Mouse (Mus musculus): ENCODE measurements around the gene Tbc1d2b. TPM values are rescaled to one million over a fixed set of nuclear protein-coding genes. Genes with fewer than 3 reads are reported as not detected.

Tbc1d2b gene
- polyA plus RNA-seq, 1 experiment from 2014 or later, result 5.2 TPM

- under 1% methylated on average over 18 of the region's 18 CpGs for WGBS
Measured at GRCm38 (mm10) chr9:90163749-90164095, 106.9 kb downstream of the Tbc1d2b start.

GRCm38 (mm10) chr9:90162926-90163748 lies 107.5 kb downstream of the Tbc1d2b start, which contains the start of gene Adamts7:
TSS of gene Adamts7 (plus strand) at chr9:90163069.
- Histone ChIP-seq H3K27ac (replicated peaks) (peak within 1 kb of the TSS; percentile 46), H3K9ac (peak within 1 kb of the TSS; percentile 79), H3K9me3 (0 out of 2 replicates have a peak, but pooled peaks cover 8% of the 10 kb centered on the region), H3K36me3 (peaks cover under 1% of the 10 kb centered on the region; the same call in 1 of the 2 replicates), H3K4me2 (peak within 1 kb of the TSS; percentile 94), H3K4me1 (peaks cover 24% of the 10 kb centered on the region), H3K4me3 (peak within 1 kb of the TSS; percentile 77), H3K27me3 (replicated peaks) (no peaks in the 10 kb centered on the region; the same call in 1 of the 2 replicates)
- under 1% methylated on average over 52 of the region's 60 CpGs for WGBS
- ATAC-seq (ENCODE audit: extremely low read depth, insufficient number of reproducible peaks, low FRiP score, low TSS enrichment), result peak; percentile 42

More at GRCm38 (mm10) chr9:90163749-90164095, 106.9 kb downstream of the Tbc1d2b start:
- Histone ChIP-seq H3K36me3 (peaks cover 4% of the 10 kb centered on the region; the same call in 1 of the 2 replicates), H3K9ac (peak overlapping the region; percentile 79), H3K4me2 (peak overlapping the region; percentile 94), H3K27ac (replicated peaks) (peak overlapping the region; percentile 46), H3K4me3 (peak overlapping the region; percentile 77), H3K4me1 (peaks cover 24% of the 10 kb centered on the region), H3K27me3 (replicated peaks) (no peaks in the 10 kb centered on the region; the same call in 1 of the 2 replicates), H3K9me3 (0 out of 2 replicates have a peak, but pooled peaks cover 8% of the 10 kb centered on the region)
- ATAC-seq (ENCODE audit: extremely low read depth, insufficient number of reproducible peaks, low FRiP score, low TSS enrichment), result peak; percentile 40; the same call in 1 of the 2 replicates

- Histone ChIP-seq H3K4me3 (peak overlapping the region; percentile 77), H3K4me1 (peaks cover 24% of the 10 kb centered on the region), H3K27ac (replicated peaks) (peak overlapping the region; percentile 32; the same call in 1 of the 2 replicates), H3K36me3 (no peaks in the 10 kb centered on the region), H3K9ac (peak overlapping the region; percentile 79), H3K9me3 (0 out of 2 replicates have a peak, but pooled peaks cover 8% of the 10 kb centered on the region), H3K27me3 (replicated peaks) (no peaks in the 10 kb centered on the region; the same call in 1 of the 2 replicates), H3K4me2 (peak overlapping the region; percentile 94)
- ATAC-seq (ENCODE audit: extremely low read depth, insufficient number of reproducible peaks, low FRiP score, low TSS enrichment), result peak; percentile 74
- 17% methylated on average over 14 of the region's 29 CpGs for WGBS
Measured at GRCm38 (mm10) chr9:90162243-90162925, 108.2 kb downstream of the Tbc1d2b start.

Other genes starting within 250 kb of the Tbc1d2b start
- gene Ctsh, start 216.7 kb downstream of the Tbc1d2b start, polyA plus RNA-seq (2015; fragmentation: Nextera tagmentation; extraction: Ambion mirVana), result 46.5 and 49.8 TPM in 2 replicates
- 332 and 344 TPM in 2 replicates for gene Morf4l1, start 156.0 kb downstream of the Tbc1d2b start, polyA plus RNA-seq (2015; fragmentation: Nextera tagmentation; extraction: Ambion mirVana)
- gene Adamts7, start 107.7 kb downstream of the Tbc1d2b start, polyA plus RNA-seq (2015; fragmentation: Nextera tagmentation; extraction: Ambion mirVana), result 6.8 and 7.9 TPM in 2 replicates